Mouse (Mus musculus): ENCODE measurements around the gene Nsmce4a. TPM values are rescaled to one million over a fixed set of nuclear protein-coding genes. Genes with fewer than 3 reads are reported as not detected.

The Nsmce4a gene
- polyA plus RNA-seq (2015; fragmentation: Nextera tagmentation; extraction: Ambion mirVana) = 149 and 151 TPM in 2 replicates

DNA sequence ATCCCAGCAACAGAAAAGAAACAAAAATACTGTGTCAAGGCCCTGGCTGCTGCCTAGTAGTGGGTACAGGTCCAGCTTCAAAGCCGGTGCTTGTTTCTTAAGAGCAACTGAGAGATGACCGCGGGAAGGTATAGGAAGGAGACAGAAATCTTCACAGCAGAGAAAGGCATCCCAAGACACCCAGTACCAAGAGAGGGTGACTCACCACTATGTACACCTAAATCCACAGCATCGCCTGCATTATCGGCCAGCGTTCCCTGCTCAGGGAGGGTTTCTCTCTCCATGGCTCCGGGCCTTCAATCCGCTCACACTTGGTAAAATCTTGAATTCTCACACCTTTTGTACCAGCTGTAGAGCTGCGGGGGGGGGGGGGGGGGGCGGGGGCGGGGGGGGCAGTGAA is at the start of gene Nsmce4a:
Gene Nsmce4a (minus strand): TSS at position 298 of the 400 bp plus-strand sequence.
- 68% methylated on average over 10 of the region's 11 CpGs for WGBS
- no peak within 1 kb of the TSS for H3K4me2 ChIP-seq
- no peak within 1 kb of the TSS for H3K4me3 ChIP-seq (replicated peaks)
- H3K27ac ChIP-seq = peak within 1 kb of the TSS; percentile 78; the same call in 1 of the 2 replicates
- ATAC-seq (ENCODE audit: insufficient read depth, low FRiP score, low read depth) = no peak
- H3K36me3 ChIP-seq = no peaks in the 10 kb centered on the region
- no peak within 1 kb of the TSS for H3K9ac ChIP-seq
- H3K27me3 ChIP-seq (replicated peaks) = no peaks in the 10 kb centered on the region
- H3K9me3 ChIP-seq = no peaks in the 10 kb centered on the region
- H3K4me1 ChIP-seq = 0 out of 2 replicates have a peak, but pooled peaks cover 10% of the 10 kb centered on the region

- Histone ChIP-seq H3K4me2 (no peak overlapping the region), H3K4me3 (replicated peaks) (no peak overlapping the region), H3K9me3 (no peaks in the 10 kb centered on the region), H3K36me3 (no peaks in the 10 kb centered on the region), H3K4me1 (no peaks in the 10 kb centered on the region), H3K9ac (no peak overlapping the region), H3K27me3 (replicated peaks) (no peaks in the 10 kb centered on the region), H3K27ac (no peak overlapping the region)
- ATAC-seq (ENCODE audit: insufficient read depth, low FRiP score, low read depth) = no peak
- 78% methylated on average over 4 of the region's 4 CpGs for WGBS
Measured at GRCm38 (mm10) chr7:130622359-130622758, 49.4 kb upstream of the Nsmce4a start.

- Histone ChIP-seq H3K4me2 (no peak overlapping the region), H3K27me3 (replicated peaks) (no peaks in the 10 kb centered on the region), H3K4me3 (replicated peaks) (no peak overlapping the region), H3K36me3 (no peaks in the 10 kb centered on the region), H3K9ac (no peak overlapping the region), H3K4me1 (no peaks in the 10 kb centered on the region), H3K27ac (no peak overlapping the region), H3K9me3 (no peaks in the 10 kb centered on the region)
- WGBS = 45% methylated on average over 3 of the region's 3 CpGs
- no peak for ATAC-seq (ENCODE audit: insufficient read depth, low FRiP score, low read depth)
Measured at GRCm38 (mm10) chr7:130621953-130622352, 49.0 kb upstream of the Nsmce4a start.

GRCm38 (mm10) chr7:130621068-130621467 is 48.1 kb upstream of the Nsmce4a start:
- H3K36me3 ChIP-seq = no peaks in the 10 kb centered on the region
- no peak overlapping the region for H3K4me2 ChIP-seq
- no peak for ATAC-seq (ENCODE audit: insufficient read depth, low FRiP score, low read depth)
- H3K9ac ChIP-seq = no peak overlapping the region
- no peak overlapping the region for H3K27ac ChIP-seq
- no peaks in the 10 kb centered on the region for H3K4me1 ChIP-seq
- no peaks in the 10 kb centered on the region for H3K27me3 ChIP-seq (replicated peaks)
- no peaks in the 10 kb centered on the region for H3K9me3 ChIP-seq
- no peak overlapping the region for H3K4me3 ChIP-seq (replicated peaks)
- whole genome bisulfite sequencing = 89% methylated on average over 2 of the region's 2 CpGs

DNA sequence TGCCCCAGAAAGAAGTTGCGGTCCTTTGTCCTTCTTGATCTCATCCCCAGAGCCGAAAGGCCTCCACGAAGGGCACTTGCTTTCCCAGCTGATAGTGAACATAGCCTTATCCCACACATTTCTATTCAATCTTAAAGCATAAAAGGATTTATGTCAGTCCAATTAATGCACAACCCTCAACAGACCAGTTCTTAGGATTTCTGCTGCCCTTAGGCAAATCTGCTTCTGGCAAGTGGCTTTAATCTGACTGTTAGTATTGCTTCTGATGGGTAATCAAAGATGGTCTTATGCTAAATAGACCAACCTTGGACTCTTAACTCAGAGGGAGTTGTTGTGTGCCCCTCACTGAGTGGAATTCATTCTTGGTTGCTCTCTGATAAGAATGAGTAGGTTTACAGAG is 44.7 kb upstream of the Nsmce4a start:
- no peak overlapping the region for H3K4me2 ChIP-seq
- no peaks in the 10 kb centered on the region for H3K36me3 ChIP-seq
- no peaks in the 10 kb centered on the region for H3K4me1 ChIP-seq
- H3K27me3 ChIP-seq (replicated peaks) = no peaks in the 10 kb centered on the region
- ATAC-seq (ENCODE audit: insufficient read depth, low FRiP score, low read depth) = no peak
- H3K27ac ChIP-seq = no peak overlapping the region
- no peaks in the 10 kb centered on the region for H3K9me3 ChIP-seq
- no peak overlapping the region for H3K4me3 ChIP-seq (replicated peaks)
- WGBS = 87% methylated on average over 3 of the region's 3 CpGs
- no peak overlapping the region for H3K9ac ChIP-seq

DNA sequence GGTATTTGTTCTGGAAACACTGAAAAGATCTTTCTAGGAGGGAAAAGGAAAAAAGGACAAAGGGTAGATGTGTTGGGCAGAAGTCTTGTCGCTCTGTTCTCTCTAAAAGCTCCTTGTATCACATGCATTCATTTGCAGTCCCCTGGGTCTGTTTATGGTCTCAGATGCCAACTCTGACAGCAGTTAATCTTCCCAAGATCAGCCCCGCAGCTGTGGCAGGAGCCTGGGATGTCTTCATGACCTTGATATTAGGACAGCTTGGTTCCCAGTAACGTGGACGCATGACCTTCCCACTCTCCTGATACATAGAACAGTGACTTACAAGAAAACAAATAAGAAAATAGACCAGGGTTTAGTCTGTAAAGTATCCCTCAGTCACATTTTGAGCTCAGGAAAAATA is 41.1 kb upstream of the Nsmce4a start:
- Histone ChIP-seq H3K27me3 (replicated peaks) (no peaks in the 10 kb centered on the region), H3K36me3 (no peaks in the 10 kb centered on the region), H3K9me3 (no peaks in the 10 kb centered on the region), H3K4me1 (no peaks in the 10 kb centered on the region), H3K4me3 (replicated peaks) (no peak overlapping the region), H3K9ac (no peak overlapping the region), H3K4me2 (no peak overlapping the region), H3K27ac (no peak overlapping the region)
- no peak for ATAC-seq (ENCODE audit: insufficient read depth, low FRiP score, low read depth)
- WGBS = 55% methylated on average over 4 of the region's 4 CpGs

GRCm38 (mm10) chr7:130606958-130607357 is 34.0 kb upstream of the Nsmce4a start:
- Histone ChIP-seq H3K4me2 (no peak overlapping the region), H3K4me1 (no peaks in the 10 kb centered on the region), H3K27me3 (replicated peaks) (no peaks in the 10 kb centered on the region), H3K36me3 (no peaks in the 10 kb centered on the region), H3K27ac (no peak overlapping the region), H3K9ac (no peak overlapping the region), H3K9me3 (no peaks in the 10 kb centered on the region), H3K4me3 (replicated peaks) (no peak overlapping the region)
- 92% methylated on average over 4 of the region's 4 CpGs for WGBS
- ATAC-seq (ENCODE audit: insufficient read depth, low FRiP score, low read depth) = no peak

GRCm38 (mm10) chr7:130605111-130605510 is 32.2 kb upstream of the Nsmce4a start:
- H3K4me3 ChIP-seq (replicated peaks) = no peak overlapping the region
- ATAC-seq (ENCODE audit: insufficient read depth, low FRiP score, low read depth) = no peak

GRCm38 (mm10) chr7:130604390-130604789 is 31.5 kb upstream of the Nsmce4a start:
- 65% methylated on average over 2 of the region's 2 CpGs for WGBS
- Histone ChIP-seq H3K9ac (no peak overlapping the region), H3K9me3 (no peaks in the 10 kb centered on the region), H3K4me2 (no peak overlapping the region), H3K36me3 (no peaks in the 10 kb centered on the region), H3K4me3 (replicated peaks) (no peak overlapping the region), H3K4me1 (no peaks in the 10 kb centered on the region), H3K27ac (no peak overlapping the region), H3K27me3 (replicated peaks) (no peaks in the 10 kb centered on the region)
- ATAC-seq (ENCODE audit: insufficient read depth, low FRiP score, low read depth) = no peak

More at GRCm38 (mm10) chr7:130605111-130605510, 32.2 kb upstream of the Nsmce4a start:
- Histone ChIP-seq H3K36me3 (no peaks in the 10 kb centered on the region), H3K27me3 (replicated peaks) (no peaks in the 10 kb centered on the region), H3K4me2 (no peak overlapping the region), H3K27ac (no peak overlapping the region), H3K9ac (no peak overlapping the region), H3K4me1 (no peaks in the 10 kb centered on the region), H3K9me3 (no peaks in the 10 kb centered on the region)
- WGBS = 26% methylated on average over 6 of the region's 6 CpGs

DNA sequence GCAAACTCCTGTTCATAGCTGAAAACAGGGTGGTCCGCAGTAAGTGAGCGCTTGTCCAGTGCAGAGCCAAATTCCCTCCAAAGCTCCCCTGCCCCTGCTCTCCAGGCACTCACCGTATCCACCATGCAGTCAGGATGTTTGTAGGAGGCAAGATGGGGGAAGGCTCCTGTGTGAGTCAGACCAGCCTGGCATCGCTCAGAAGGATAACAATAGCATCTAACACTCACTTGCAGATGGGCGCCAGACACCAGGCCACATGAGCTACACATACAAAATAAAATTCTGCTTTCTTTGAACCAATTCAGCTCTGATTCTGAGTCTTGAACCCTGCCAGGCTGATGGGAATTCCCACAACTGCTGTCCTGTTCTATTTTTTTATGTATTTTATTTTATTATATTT is 30.6 kb upstream of the Nsmce4a start:
- no peaks in the 10 kb centered on the region for H3K4me1 ChIP-seq
- no peak for ATAC-seq (ENCODE audit: insufficient read depth, low FRiP score, low read depth)

DNA sequence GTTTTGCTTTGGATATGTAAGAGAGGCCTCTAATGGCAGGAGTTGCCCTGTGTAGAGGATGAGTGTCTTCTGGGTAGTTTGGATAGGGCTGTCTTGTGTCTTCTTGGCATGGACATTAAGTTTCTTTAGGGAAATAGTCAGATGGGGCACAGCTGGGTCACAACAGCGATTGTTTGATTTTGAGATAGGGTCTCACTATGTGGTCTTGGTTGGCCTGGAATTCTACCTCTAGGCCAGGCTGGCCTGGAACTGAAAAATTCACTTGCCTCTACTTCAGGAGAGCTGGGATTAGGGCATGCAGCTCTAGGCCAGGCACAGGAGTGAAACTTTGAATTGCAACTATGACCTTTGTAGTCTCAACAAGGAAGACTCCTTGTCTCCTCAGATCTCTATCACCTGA is 29.9 kb upstream of the Nsmce4a start:
- 73% methylated on average over 1 of the region's 1 CpGs for WGBS
- no peak overlapping the region for H3K4me3 ChIP-seq (replicated peaks)
- H3K4me2 ChIP-seq = no peak overlapping the region
- no peaks in the 10 kb centered on the region for H3K4me1 ChIP-seq
- no peaks in the 10 kb centered on the region for H3K9me3 ChIP-seq
- no peak overlapping the region for H3K9ac ChIP-seq
- H3K36me3 ChIP-seq = no peaks in the 10 kb centered on the region
- no peak for ATAC-seq (ENCODE audit: insufficient read depth, low FRiP score, low read depth)
- no peak overlapping the region for H3K27ac ChIP-seq
- H3K27me3 ChIP-seq (replicated peaks) = no peaks in the 10 kb centered on the region

More for the DNA sequence above, 30.6 kb upstream of the Nsmce4a start:
- no peak overlapping the region for H3K9ac ChIP-seq
- no peaks in the 10 kb centered on the region for H3K9me3 ChIP-seq
- H3K4me3 ChIP-seq (replicated peaks) = no peak overlapping the region
- no peaks in the 10 kb centered on the region for H3K27me3 ChIP-seq (replicated peaks)
- no peak overlapping the region for H3K27ac ChIP-seq
- no peak overlapping the region for H3K4me2 ChIP-seq
- no peaks in the 10 kb centered on the region for H3K36me3 ChIP-seq
- WGBS = 83% methylated on average over 5 of the region's 5 CpGs

DNA sequence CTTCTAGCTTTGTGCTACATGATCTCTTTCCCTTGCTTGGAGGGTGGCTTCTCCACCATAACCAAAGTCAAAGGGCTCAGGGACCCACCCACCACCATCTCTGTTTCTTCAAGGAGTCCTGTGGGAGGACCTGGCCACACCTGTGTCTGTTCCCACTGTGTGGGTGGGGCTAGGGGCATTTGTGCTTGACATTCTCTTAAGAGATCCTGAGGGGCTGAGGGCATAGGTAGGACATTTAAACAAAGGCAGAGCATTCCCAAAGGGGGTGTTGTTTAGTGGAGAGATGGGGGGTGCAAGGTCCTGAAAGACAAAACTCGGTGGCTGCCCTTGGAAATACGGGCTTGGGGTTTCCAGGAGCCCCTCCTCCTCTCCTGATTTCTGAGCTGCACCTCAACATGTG is 27.6 kb upstream of the Nsmce4a start:
- Histone ChIP-seq H3K4me3 (replicated peaks) (no peak overlapping the region), H3K9ac (no peak overlapping the region), H3K27ac (no peak overlapping the region), H3K27me3 (replicated peaks) (no peaks in the 10 kb centered on the region), H3K4me2 (no peak overlapping the region), H3K4me1 (0 out of 2 replicates have a peak, but pooled peaks cover 3% of the 10 kb centered on the region), H3K9me3 (no peaks in the 10 kb centered on the region), H3K36me3 (no peaks in the 10 kb centered on the region)
- no peak for ATAC-seq (ENCODE audit: insufficient read depth, low FRiP score, low read depth)
- 65% methylated on average over 2 of the region's 2 CpGs for WGBS

- WGBS = 73% methylated on average over 3 of the region's 3 CpGs
- Histone ChIP-seq H3K9me3 (no peaks in the 10 kb centered on the region), H3K4me2 (no peak overlapping the region), H3K36me3 (no peaks in the 10 kb centered on the region), H3K4me1 (0 out of 2 replicates have a peak, but pooled peaks cover 3% of the 10 kb centered on the region), H3K4me3 (replicated peaks) (no peak overlapping the region), H3K27ac (no peak overlapping the region), H3K9ac (no peak overlapping the region), H3K27me3 (replicated peaks) (no peaks in the 10 kb centered on the region)
- no peak for ATAC-seq (ENCODE audit: insufficient read depth, low FRiP score, low read depth)
Measured at GRCm38 (mm10) chr7:130600074-130600473, 27.2 kb upstream of the Nsmce4a start.

All from stomach, embryonic 15.5 days (tissue).